Mouse (Mus musculus) midbrain, embryonic 16.5 days (tissue): ENCODE results near the gene Thbs3. TPM values are rescaled to one million over a fixed set of nuclear protein-coding genes. Genes with fewer than 3 reads are reported as not detected.

Source experiments
- ATAC-seq: fragments of 200-750 bp; cut with Nextera tagmentation; 2 replicates; pipeline ENCODE4 v1.8.0; 2017; ENCODE audit warnings: moderate TSS enrichment
- H3K27ac ChIP-seq: fragments of 300-500 bp; sonication (generic); 2 replicates; pipeline ENCODE4 v1.5.1; 2014; ENCODE audit warnings: mild to moderate bottlenecking, low read length, mixed read lengths
- H3K27me3 ChIP-seq: fragments of 300-500 bp; sonication (generic); 2 replicates; pipeline ENCODE4 v1.6.1; 2014; ENCODE audit warnings: low read depth, low read length, mixed read lengths; ENCODE audit not compliant: control insufficient read depth, insufficient read depth
- H3K36me3 ChIP-seq: fragments of 300-500 bp; sonication (generic); 2 replicates; pipeline ENCODE4 v1.6.1; 2014; ENCODE audit warnings: mild to moderate bottlenecking, low read length, moderate library complexity, mixed read lengths; ENCODE audit not compliant: control insufficient read depth, insufficient read depth
- H3K4me1 ChIP-seq: fragments of 300-500 bp; sonication (generic); 2 replicates; pipeline ENCODE4 v1.6.1; 2014; ENCODE audit warnings: mild to moderate bottlenecking, low read length, mixed read lengths; ENCODE audit not compliant: control insufficient read depth, insufficient read depth
- H3K4me2 ChIP-seq: fragments of 300-500 bp; sonication (generic); 2 replicates; pipeline ENCODE4 v1.6.1; 2014; ENCODE audit warnings: mild to moderate bottlenecking, low read length, mixed read lengths
- H3K4me3 ChIP-seq: fragments of 300-500 bp; sonication (generic); 2 replicates; pipeline ENCODE4 v1.5.1; 2014; ENCODE audit warnings: low read depth, mild to moderate bottlenecking, low read length, moderate library complexity, mixed read lengths
- H3K9ac ChIP-seq: fragments of 300-500 bp; sonication (generic); 2 replicates; pipeline ENCODE4 v1.6.1; 2014; ENCODE audit warnings: low read depth, low read length, mixed read lengths
- H3K9me3 ChIP-seq: fragments of 300-500 bp; sonication (generic); replicated peaks from 2 replicates; pipeline ENCODE4 v1.6.1; 2014; ENCODE audit warnings: mild to moderate bottlenecking, low read length, mixed read lengths; ENCODE audit not compliant: control insufficient read depth, poor library complexity, severe bottlenecking
- WGBS: fragments of 180-500 bp; shearing (Covaris S2); extraction: QIAGEN DNeasy Blood & Tissue Kit; methylation state at CpG from one replicate; pipeline ENCODE4 v1.1.7; 2014; 5-methylcytosine and 5-hydroxymethylcytosine counted together
- polyA plus RNA-seq: library from polyadenylated mRNA; unstranded; fragments of >200 nt; fragmentation: Nextera tagmentation; extraction: Ambion mirVana; gene quantifications from 2 replicates; pipeline ENCODE4 v1.2.1, GENCODE M21; 2015

Thbs3 gene
- polyA plus RNA-seq, 1 experiment from 2014 or later, result 52.2 TPM

DNA sequence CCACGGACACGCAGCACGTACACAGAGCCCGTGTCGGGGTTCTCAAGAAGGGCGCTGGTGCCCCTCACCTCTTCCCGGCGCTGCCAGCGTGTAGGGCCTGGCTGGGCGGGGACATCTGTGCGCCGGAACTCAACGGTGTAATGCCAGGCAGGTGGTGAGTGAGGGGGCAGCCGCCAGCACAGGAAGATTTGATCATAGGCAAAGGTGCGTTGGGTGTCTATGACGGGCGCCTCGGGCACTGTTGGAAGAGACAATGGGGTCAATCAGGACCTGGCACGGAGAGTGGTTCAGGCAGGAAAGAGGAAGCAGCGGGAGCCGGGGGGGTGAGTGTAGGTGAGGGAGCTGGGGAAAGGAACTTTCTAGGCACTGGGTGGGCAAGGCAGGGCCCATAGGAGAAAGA lies 22.7 kb downstream of the Thbs3 start:
- WGBS, result 95% methylated on average over 21 of the region's 21 CpGs
- H3K4me3 ChIP-seq, result no peak overlapping the region
- H3K9ac ChIP-seq, result no peak overlapping the region
- no peak overlapping the region for H3K4me2 ChIP-seq
- no peaks in the 10 kb centered on the region for H3K9me3 ChIP-seq
- no peak overlapping the region for H3K27ac ChIP-seq
- peaks cover 78% of the 10 kb centered on the region for H3K36me3 ChIP-seq
- ATAC-seq, result no peak
- no peaks in the 10 kb centered on the region for H3K27me3 ChIP-seq
- peaks cover 5% of the 10 kb centered on the region; the same call in 1 of the 2 replicates for H3K4me1 ChIP-seq

DNA sequence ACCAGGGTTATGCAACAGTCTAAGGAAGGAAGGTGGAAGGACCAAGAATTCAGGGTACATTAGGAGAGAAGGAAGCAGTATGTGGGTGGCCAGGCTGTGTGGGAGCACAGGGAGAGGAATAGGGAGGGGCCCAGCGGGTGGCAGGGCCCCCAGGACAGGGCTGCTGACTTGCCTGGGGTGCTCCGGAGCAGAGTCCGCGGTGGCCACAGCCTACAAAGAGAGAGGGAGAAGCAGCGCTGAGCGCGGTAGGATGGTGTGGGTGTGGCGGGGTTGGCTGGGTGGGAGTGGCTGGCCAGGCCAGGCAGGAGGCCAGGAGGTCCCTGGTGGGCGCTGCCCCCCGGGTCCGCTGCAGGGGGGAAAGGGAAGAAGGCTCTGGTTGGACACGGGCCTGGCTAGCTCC lies 23.5 kb downstream of the Thbs3 start:
- Histone ChIP-seq H3K4me3 (no peak overlapping the region), H3K4me2 (no peak overlapping the region), H3K9ac (no peak overlapping the region), H3K36me3 (peaks cover 72% of the 10 kb centered on the region), H3K27me3 (no peaks in the 10 kb centered on the region), H3K27ac (no peak overlapping the region), H3K4me1 (peaks cover 13% of the 10 kb centered on the region), H3K9me3 (no peaks in the 10 kb centered on the region)
- no peak for ATAC-seq
- WGBS, result 62% methylated on average over 8 of the region's 12 CpGs

DNA sequence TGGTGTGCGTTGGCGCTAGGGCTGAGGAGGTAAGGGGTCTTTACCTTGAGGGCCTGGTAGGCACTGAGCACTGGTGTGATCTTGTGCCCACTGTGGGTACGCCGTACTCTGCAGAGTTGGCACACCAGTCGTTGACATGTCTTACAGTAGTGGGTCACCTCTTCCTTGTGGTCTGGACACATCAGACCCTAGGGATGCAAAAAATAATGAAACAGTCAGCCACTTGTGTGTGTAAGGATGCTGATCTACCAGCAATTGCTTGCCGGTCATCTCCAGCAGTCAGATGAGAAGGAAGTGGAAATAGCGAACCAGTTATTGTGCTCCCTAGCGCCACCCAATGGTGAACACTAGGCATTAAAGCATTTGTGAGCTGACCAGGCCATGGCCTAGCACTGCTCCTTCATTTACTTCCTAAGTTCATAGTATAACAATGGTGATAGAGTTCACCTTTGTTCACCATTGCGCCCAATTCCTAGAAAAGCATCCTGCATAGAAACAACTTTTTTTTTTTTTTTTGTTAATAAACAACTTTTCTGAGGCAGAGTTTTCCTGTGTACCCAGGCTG lies 27.4 kb downstream of the Thbs3 start:
- ATAC-seq, result no peak
- Histone ChIP-seq H3K9ac (no peak overlapping the region), H3K36me3 (peaks cover 39% of the 10 kb centered on the region), H3K4me1 (peaks cover 29% of the 10 kb centered on the region), H3K4me2 (no peak overlapping the region), H3K9me3 (no peaks in the 10 kb centered on the region), H3K27me3 (no peaks in the 10 kb centered on the region), H3K27ac (no peak overlapping the region), H3K4me3 (no peak overlapping the region)
- WGBS, result 72% methylated on average over 9 of the region's 9 CpGs

DNA sequence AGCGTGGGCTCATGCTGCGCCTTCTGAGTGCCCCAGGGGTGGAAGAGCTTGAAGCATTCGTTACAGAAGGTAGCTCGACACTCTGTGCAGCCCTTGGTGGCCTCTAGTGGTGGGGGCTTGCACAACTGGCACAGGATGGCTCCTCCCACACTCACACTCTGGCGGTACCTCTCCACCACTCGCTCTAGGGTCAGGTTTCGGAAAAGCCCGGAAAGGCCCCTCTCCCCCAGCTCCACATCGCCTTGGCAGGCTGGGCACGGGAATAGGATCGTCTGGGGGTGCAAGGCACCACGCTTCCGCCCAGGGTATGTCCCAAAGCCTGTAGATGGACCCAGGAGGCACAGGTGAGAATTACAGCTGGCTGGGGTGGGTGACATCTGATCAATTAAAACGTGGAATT lies 28.6 kb downstream of the Thbs3 start:
- 0 out of 2 replicates have a peak overlapping the region, but pooled peaks have one; percentile 19 for H3K27ac ChIP-seq
- no peak for ATAC-seq

DNA sequence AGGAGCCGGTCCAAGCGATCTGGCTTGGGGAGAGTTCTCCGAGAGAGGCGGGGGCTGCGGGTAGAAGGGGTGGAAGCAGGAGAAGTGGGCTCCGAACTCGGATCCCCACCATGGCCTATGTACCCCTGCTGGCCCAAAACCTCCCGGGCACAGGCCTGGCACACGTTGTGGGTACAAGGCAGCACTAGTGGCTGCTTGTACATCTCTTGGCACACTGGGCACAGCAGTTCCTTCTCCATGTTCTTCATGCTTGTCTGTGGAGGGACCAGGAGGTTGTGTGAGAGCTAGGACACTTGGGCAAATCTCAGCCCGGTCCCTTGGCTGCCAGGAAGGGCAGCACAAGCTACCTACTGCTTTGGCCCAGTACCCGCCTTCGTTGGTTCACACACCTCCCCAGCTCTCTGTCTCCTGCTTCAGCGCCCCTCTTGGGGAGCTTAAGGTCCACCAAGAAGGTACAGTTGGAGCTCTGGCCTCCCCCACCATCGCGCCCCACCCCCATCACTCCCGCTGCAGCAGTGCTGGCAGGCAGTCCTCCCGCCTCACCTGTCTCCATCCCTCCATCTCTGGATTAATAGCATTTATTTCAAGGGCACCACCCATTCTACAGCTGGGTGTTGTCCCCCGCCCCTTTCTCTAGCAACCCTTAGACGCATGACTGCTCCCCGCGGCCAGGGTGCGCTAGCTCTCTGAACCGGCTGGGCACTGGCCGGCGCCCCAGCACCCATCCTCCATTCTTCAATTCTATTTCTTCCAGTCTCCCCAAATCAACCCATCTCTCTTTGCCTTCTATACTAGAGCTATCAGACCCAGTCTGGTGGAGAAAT lies 29.4 kb downstream of the Thbs3 start:
- Histone ChIP-seq H3K27ac (peak overlapping the region; percentile 95), H3K9me3 (no peaks in the 10 kb centered on the region), H3K4me2 (peak overlapping the region; percentile 86), H3K4me1 (peaks cover 31% of the 10 kb centered on the region), H3K4me3 (peak overlapping the region; percentile 71), H3K27me3 (no peaks in the 10 kb centered on the region), H3K36me3 (peaks cover 25% of the 10 kb centered on the region), H3K9ac (peak overlapping the region; percentile 86)
- 11% methylated on average over 25 of the region's 25 CpGs for WGBS
- peak; percentile 27 for ATAC-seq

More for the DNA sequence above, 28.6 kb downstream of the Thbs3 start:
- Histone ChIP-seq H3K27me3 (no peaks in the 10 kb centered on the region), H3K4me1 (peaks cover 31% of the 10 kb centered on the region), H3K36me3 (peaks cover 29% of the 10 kb centered on the region), H3K4me2 (peak overlapping the region; percentile 86), H3K9me3 (no peaks in the 10 kb centered on the region), H3K9ac (peak overlapping the region; percentile 86), H3K4me3 (peak overlapping the region; percentile 71)
- WGBS, result 10% methylated on average over 14 of the region's 14 CpGs

DNA sequence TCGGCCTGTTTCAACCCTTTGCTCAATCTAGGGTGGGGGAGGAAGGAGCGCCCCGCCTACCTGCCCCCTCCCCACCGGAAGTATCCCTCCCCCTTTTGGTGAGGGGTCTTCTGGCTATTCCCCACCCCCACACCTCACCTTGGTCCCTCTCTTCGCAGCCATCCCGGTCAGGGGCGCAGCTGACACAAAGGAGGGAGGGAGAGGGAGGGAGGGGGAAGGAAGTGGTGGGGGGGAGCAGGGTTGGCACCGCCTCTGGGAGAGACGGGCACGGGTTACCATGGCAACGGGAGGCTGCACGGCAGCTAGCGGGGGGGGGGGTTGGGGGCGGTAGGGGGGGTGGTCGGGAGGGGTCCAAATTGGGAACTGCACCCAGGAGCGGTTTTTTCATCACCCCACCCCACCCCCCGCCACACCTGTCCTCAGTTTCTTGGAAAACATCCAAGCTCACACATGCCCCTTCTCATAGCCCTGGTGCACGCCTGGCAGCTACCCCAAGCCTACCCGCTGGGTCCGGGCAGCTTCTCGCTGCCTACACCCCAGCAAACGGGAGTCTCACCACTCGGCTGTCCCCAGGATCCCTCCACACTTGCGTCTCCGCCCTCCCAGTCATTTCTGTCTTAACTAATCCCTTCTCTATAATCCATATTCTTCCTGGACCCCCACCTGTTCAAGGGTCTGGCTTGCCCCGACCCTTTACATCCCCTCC lies 30.2 kb downstream of the Thbs3 start:
- Histone ChIP-seq H3K27me3 (no peaks in the 10 kb centered on the region), H3K9me3 (no peaks in the 10 kb centered on the region), H3K27ac (peak overlapping the region; percentile 95), H3K9ac (peak overlapping the region; percentile 86), H3K4me2 (peak overlapping the region; percentile 86), H3K4me3 (peak overlapping the region; percentile 71), H3K36me3 (peaks cover 19% of the 10 kb centered on the region), H3K4me1 (peaks cover 31% of the 10 kb centered on the region)
- 0% methylated on average over 12 of the region's 26 CpGs for WGBS
- peak; percentile 70 for ATAC-seq

DNA sequence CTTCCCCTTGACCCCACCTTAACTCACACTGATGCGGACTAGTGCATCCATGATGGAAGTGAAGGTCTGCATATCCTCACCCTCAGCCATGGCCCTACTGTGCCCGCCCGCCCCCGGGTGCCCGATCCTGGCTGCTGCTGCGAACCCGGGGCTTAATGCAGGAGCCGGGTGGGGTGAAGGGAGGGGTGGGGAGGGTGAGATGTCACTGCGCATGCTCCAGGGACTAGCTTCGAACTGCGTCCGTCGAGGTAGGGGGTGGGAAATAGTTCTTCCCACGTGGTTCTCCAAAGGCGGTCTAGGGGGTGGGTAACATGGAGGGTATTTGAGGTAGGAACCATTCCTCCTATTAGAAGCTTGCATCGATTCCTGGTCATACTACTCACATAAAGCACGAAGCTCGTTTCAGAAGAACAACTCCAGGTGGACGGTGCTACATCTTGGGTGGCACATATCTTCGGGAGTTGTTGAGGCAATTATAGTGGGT lies 30.8 kb downstream of the Thbs3 start, which contains the start of gene Krtcap2:
Gene Krtcap2 (plus strand): TSS at position 279 of the 484 bp plus-strand sequence.
- H3K36me3 ChIP-seq, result peaks cover 15% of the 10 kb centered on the region
- peaks cover 31% of the 10 kb centered on the region for H3K4me1 ChIP-seq
- peak within 1 kb of the TSS; percentile 86 for H3K9ac ChIP-seq
- 1% methylated on average over 20 of the region's 20 CpGs for WGBS
- H3K4me3 ChIP-seq, result peak within 1 kb of the TSS; percentile 71
- peak within 1 kb of the TSS; percentile 95 for H3K27ac ChIP-seq
- no peaks in the 10 kb centered on the region for H3K27me3 ChIP-seq
- peak; percentile 78 for ATAC-seq
- peak within 1 kb of the TSS; percentile 86 for H3K4me2 ChIP-seq
- no peaks in the 10 kb centered on the region for H3K9me3 ChIP-seq

DNA sequence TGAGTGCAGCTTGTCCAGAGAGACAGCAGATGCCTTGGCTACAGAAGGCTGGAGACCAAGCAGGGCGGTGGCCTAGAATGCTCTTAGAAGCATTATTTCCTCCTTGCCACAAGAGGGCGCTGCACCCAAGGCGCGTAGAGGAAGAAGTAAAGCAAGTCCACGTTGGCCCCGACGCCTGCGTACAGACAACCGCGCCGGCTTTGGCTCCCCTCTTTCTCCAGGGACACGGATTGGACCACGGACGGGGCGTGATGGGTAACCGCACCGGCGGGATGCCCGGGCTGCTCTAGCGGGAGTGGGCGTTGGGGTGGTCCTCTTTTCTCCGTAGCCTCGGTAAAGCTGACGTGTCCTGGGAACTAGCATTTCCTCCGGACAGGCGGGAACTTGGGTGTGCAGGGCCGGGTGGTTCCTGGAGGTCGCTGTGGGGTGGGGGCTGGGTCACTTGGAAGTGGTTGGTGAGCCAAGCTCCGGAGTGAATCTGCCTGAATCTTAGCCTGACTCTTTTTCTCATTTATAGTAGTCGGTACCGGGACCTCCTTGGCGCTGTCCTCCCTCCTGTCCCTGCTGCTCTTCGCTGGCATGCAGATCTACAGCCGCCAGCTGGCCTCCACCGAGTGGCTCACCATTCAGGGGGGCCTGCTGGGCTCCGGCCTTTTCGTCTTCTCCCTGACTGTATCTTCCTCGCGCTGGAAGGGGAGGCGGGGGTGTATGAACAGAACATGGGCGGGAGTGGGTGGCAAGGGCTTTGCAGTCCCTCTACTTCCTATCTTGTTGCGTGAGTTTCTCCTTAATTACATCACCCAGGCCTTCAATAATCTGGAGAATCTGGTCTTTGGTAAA lies 31.5 kb downstream of the Thbs3 start, which contains the start of gene Trim46:
Gene Trim46 (minus strand): TSS at position 49 of the 840 bp plus-strand sequence.
- Histone ChIP-seq H3K9me3 (no peaks in the 10 kb centered on the region), H3K27me3 (no peaks in the 10 kb centered on the region), H3K9ac (peak within 1 kb of the TSS; percentile 86), H3K27ac (peak within 1 kb of the TSS; percentile 95), H3K4me1 (peaks cover 33% of the 10 kb centered on the region), H3K36me3 (peaks cover 8% of the 10 kb centered on the region), H3K4me2 (peak within 1 kb of the TSS; percentile 86), H3K4me3 (peak within 1 kb of the TSS; percentile 71)
- WGBS, result under 1% methylated on average over 42 of the region's 42 CpGs
- ATAC-seq, result peak; percentile 74
